ENCODE assay signal across 8 mouse cellular contexts in genomic region chr9:59723096-59723657, GRCm38 (mm10). TPM values are rescaled to one million over a fixed set of nuclear protein-coding genes. Genes with fewer than 3 reads are reported as not detected.
DNase-seq lines count a peak whose midpoint lies in the region; ATAC-seq and TF ChIP-seq lines count a peak whose summit lies in the region.

No protein-coding gene starts in this region.

- H3K4me3 ChIP-seq in ES-E14 (ENCODE audit: insufficient read depth in 1 of 2, low read depth in 1 of 2, low read length in 2 of 2, poor library complexity in 1 of 2, severe bottlenecking in 1 of 2), result peak overlapping the region; percentile 16 to 49; a peak in 1 of 4 replicates
- H3K4me3 ChIP-seq in forebrain, embryonic 14.5 days (ENCODE audit: low read depth, low read length), result no peak overlapping the region
- H3K4me3 ChIP-seq in liver, postnatal 0 days (ENCODE audit: low read depth, low read length), result no peak overlapping the region
- no peak overlapping the region for H3K4me3 ChIP-seq in thymus, adult 2 months (ENCODE audit: control insufficient read depth, insufficient read depth, low read length)

- H3K9ac ChIP-seq in ES-E14 (ENCODE audit: insufficient read depth, low read depth, low read length, poor library complexity, severe bottlenecking), result peak overlapping the region; percentile 33; the same call in 1 of the 2 replicates
- peak overlapping the region; percentile 51 for H3K9ac ChIP-seq in forebrain, embryonic 14.5 days (ENCODE audit: low read length)
- H3K9ac ChIP-seq in liver, postnatal 0 days (replicated peaks), result no peak overlapping the region

- DNase-seq in ES-E14 (ENCODE audit: low read depth, low spot score), result peak; percentile 87
- peak; percentile 94 for DNase-seq in forebrain, embryonic 14.5 days (ENCODE audit: low spot score)
- peak; percentile 65 to 80 for DNase-seq in heart, postnatal 14 days
- peak; percentile 71 for DNase-seq in large intestine, adult 2 months (ENCODE audit: low read depth, low spot score)
- DNase-seq in liver, postnatal 0 days, result peak; percentile 64
- peak; percentile 59 for DNase-seq in thymus, adult 2 months

- intact Hi-C loops in heart, postnatal 14 days (cut with DNase I), result loop anchor here (2.0 to 5.0 kb wide), 2 partner anchors 34 to 234 kb away; no protein-coding TSS in a partner anchor

- in situ Hi-C loops in ES-E14 (cut with MboI; ENCODE audit: low sequenced_read_pairs in 2 of 2, unreplicated experiment in 2 of 2), result loop anchor here in 1 of 2 experiments (10.0 kb wide), 1 partner anchor 262 kb away; no protein-coding TSS in a partner anchor

- no peaks in the 10 kb centered on the region for H3K9me3 ChIP-seq in ES-E14 (ENCODE audit: control insufficient read depth, insufficient read depth, low read depth, low read length)
- no peaks in the 10 kb centered on the region for H3K9me3 ChIP-seq in forebrain, embryonic 14.5 days (replicated peaks; ENCODE audit: control insufficient read depth, low read length)
- H3K9me3 ChIP-seq in liver, postnatal 0 days (ENCODE audit: low read length), result no peaks in the 10 kb centered on the region

- H3K27me3 ChIP-seq in forebrain, embryonic 14.5 days (replicated peaks; ENCODE audit: control insufficient read depth, insufficient read depth, low read length), result no peaks in the 10 kb centered on the region
- peaks cover 32% of the 10 kb centered on the region for H3K27me3 ChIP-seq in liver, postnatal 0 days (ENCODE audit: insufficient read depth, low read length)
- no peaks in the 10 kb centered on the region for H3K27me3 ChIP-seq in thymus, adult 2 months (ENCODE audit: control insufficient read depth, insufficient read depth, low read length)

- no peak overlapping the region for H3K27ac ChIP-seq in ES-E14 (ENCODE audit: insufficient read depth, low read depth, low read length, poor library complexity, severe bottlenecking)
- peak overlapping the region; percentile 67; the same call in 1 of the 2 replicates for H3K27ac ChIP-seq in forebrain, embryonic 14.5 days (ENCODE audit: low read depth, low read length)
- no peak overlapping the region for H3K27ac ChIP-seq in liver, postnatal 0 days (ENCODE audit: low read depth)
- no peak overlapping the region for H3K27ac ChIP-seq in thymus, adult 2 months (ENCODE audit: control insufficient read depth, insufficient read depth, low read length)

- no peak for TF ChIP-seq EP300 in liver, postnatal 0 days (IDR thresholded peaks at IDR 0.05; ENCODE audit: low read depth)

- peaks cover 0 to 6% of the 10 kb centered on the region in 2 experiments; a peak in 1 of 4 replicates for H3K4me1 ChIP-seq in ES-E14 (ENCODE audit: control insufficient read depth in 2 of 2, insufficient read depth in 2 of 2, low read length in 2 of 2, poor library complexity in 1 of 2)
- H3K4me1 ChIP-seq in forebrain, embryonic 14.5 days (ENCODE audit: control insufficient read depth, insufficient read depth, low read length), result peaks cover 11% of the 10 kb centered on the region
- no peaks in the 10 kb centered on the region for H3K4me1 ChIP-seq in liver, postnatal 0 days (ENCODE audit: insufficient read depth)
- no peaks in the 10 kb centered on the region for H3K4me1 ChIP-seq in thymus, adult 2 months (replicated peaks; ENCODE audit: control insufficient read depth, insufficient read depth, low read length)

- TF ChIP-seq POLR2A in thymus, adult 2 months (IDR thresholded peaks at IDR 0.05; ENCODE audit: control insufficient read depth, extremely low read depth, insufficient read depth, low read length, poor library complexity), result no peak

- whole genome bisulfite sequencing in forebrain, embryonic 14.5 days, result 22% methylated on average over 10 of the region's 10 CpGs
- 3% methylated on average over 10 of the region's 10 CpGs for WGBS in large intestine, adult 2 months
- WGBS in liver, postnatal 0 days (ENCODE audit: insufficient replicate concordance), result 23% methylated on average over 10 of the region's 10 CpGs
- 31% methylated on average over 10 of the region's 10 CpGs for WGBS in thymus, adult 2 months

- H3K4me2 ChIP-seq in forebrain, embryonic 14.5 days (ENCODE audit: low read length), result peak overlapping the region; percentile 27; the same call in 1 of the 2 replicates
- no peak overlapping the region for H3K4me2 ChIP-seq in liver, postnatal 0 days (ENCODE audit: low read depth, low read length)

- peak; percentile 92 for TF ChIP-seq CTCF in liver, postnatal 0 days (IDR thresholded peaks at IDR 0.05; ENCODE audit: low read depth)
- no peak for TF ChIP-seq CTCF in thymus, adult 2 months (IDR thresholded peaks at IDR 0.05; ENCODE audit: borderline replicate concordance, control insufficient read depth, extremely low read depth, insufficient read depth, low read length, poor library complexity)

- ATAC-seq in cerebellum, adult (ENCODE audit: insufficient number of reproducible peaks, low FRiP score, low TSS enrichment), result peak; percentile 64; the same call in 1 of the 2 replicates
- ATAC-seq in forebrain, embryonic 14.5 days, result peak; percentile 78
- ATAC-seq in liver, postnatal 0 days, result no peak
- ATAC-seq in neutrophil, adult 5-6 weeks (ENCODE audit: extremely low read depth, insufficient number of reproducible peaks, low FRiP score, poor library complexity, severe bottlenecking), result peak; percentile 63; the same call in 1 of the 2 replicates

- no peaks in the 10 kb centered on the region for H3K36me3 ChIP-seq in ES-E14 (ENCODE audit: control insufficient read depth, insufficient read depth, low read length, poor library complexity, severe bottlenecking)
- no peaks in the 10 kb centered on the region for H3K36me3 ChIP-seq in forebrain, embryonic 14.5 days (ENCODE audit: control insufficient read depth, insufficient read depth, low read length)
- no peaks in the 10 kb centered on the region for H3K36me3 ChIP-seq in liver, postnatal 0 days (replicated peaks; ENCODE audit: insufficient read depth, low read length)
- no peaks in the 10 kb centered on the region for H3K36me3 ChIP-seq in thymus, adult 2 months (ENCODE audit: control insufficient read depth, insufficient read depth, low read length)

TF ChIP-seq in ES-E14, 5 proteins besides CTCF, POLR2A, EP300 and RAD21:
- TF ChIP-seq CHD2 (IDR thresholded peaks at IDR 0.05; ENCODE audit: low read depth, low read length), result no peak
- TF ChIP-seq HCFC1 (IDR thresholded peaks at IDR 0.05; ENCODE audit: borderline replicate concordance, insufficient read depth, low read length), result no peak
- no peak for TF ChIP-seq ZNF384 (IDR thresholded peaks at IDR 0.05; ENCODE audit: low read depth, low read length)
- no peak for TF ChIP-seq MAFK (IDR thresholded peaks at IDR 0.05; ENCODE audit: insufficient read depth, low read depth, low read length)
- TF ChIP-seq ZC3H11A (IDR thresholded peaks at IDR 0.05; ENCODE audit: borderline replicate concordance, low read depth, low read length), result peak; percentile 76; the same call in 1 of the 2 replicates

RNA-seq across cellular contexts. Expression of gene Senp8, which starts 27.3 kb away (rescaled TPM):
- total RNA-seq in ES-E14 (2012; rRNA removed), result 5.0 and 6.1 TPM in 2 replicates
- polyA plus RNA-seq in forebrain, embryonic 14.5 days (2014; fragmentation: Nextera tagmentation; extraction: Ambion mirVana), result 12.3 and 12.7 TPM in 2 replicates
- total RNA-seq in heart, postnatal 14 days (2021), result 1 to 10 TPM; 6.3 to 7.8 TPM
- polyA plus RNA-seq in large intestine, adult 2 months (2012; rRNA removed), result 2.3 and 2.9 TPM in 2 replicates
- polyA plus RNA-seq in liver, postnatal 0 days (2015; fragmentation: Nextera tagmentation; extraction: Ambion mirVana), result 1.6 and 2.1 TPM in 2 replicates
- total RNA-seq in neutrophil, adult 5-6 weeks (2017), result 1.2 and 2.0 TPM in 2 replicates
- polyA plus RNA-seq in thymus, adult 2 months (2012; rRNA removed), result 2.4 and 3.2 TPM in 2 replicates

RNA-seq across cellular contexts. Expression of gene Myo9a, which starts 27.5 kb away (rescaled TPM):
- total RNA-seq in ES-E14 (2012; rRNA removed), result 13.0 and 17.0 TPM in 2 replicates
- polyA plus RNA-seq in forebrain, embryonic 14.5 days (2014; fragmentation: Nextera tagmentation; extraction: Ambion mirVana), result 18.8 and 21.9 TPM in 2 replicates
- total RNA-seq in heart, postnatal 14 days (2021), result 10 to 100 TPM; 13.7 to 19.8 TPM
- polyA plus RNA-seq in large intestine, adult 2 months (2012; rRNA removed), result 1.0 and 1.7 TPM in 2 replicates
- polyA plus RNA-seq in liver, postnatal 0 days (2015; fragmentation: Nextera tagmentation; extraction: Ambion mirVana), result 2.7 and 2.9 TPM in 2 replicates
- 31.0 and 31.2 TPM in 2 replicates for total RNA-seq in neutrophil, adult 5-6 weeks (2017)
- 2.4 and 4.1 TPM in 2 replicates for polyA plus RNA-seq in thymus, adult 2 months (2012; rRNA removed)

RNA-seq across cellular contexts. Expression of gene Gramd2, which starts 43.2 kb away (rescaled TPM):
- 3.0 and 3.5 TPM in 2 replicates for total RNA-seq in ES-E14 (2012; rRNA removed)
- polyA plus RNA-seq in forebrain, embryonic 14.5 days (2014; fragmentation: Nextera tagmentation; extraction: Ambion mirVana), result 2.8 and 3.5 TPM in 2 replicates
- under 1 TPM; 0.05 to 0.19 TPM for total RNA-seq in heart, postnatal 14 days (2021)
- polyA plus RNA-seq in large intestine, adult 2 months (2012; rRNA removed), result 3.7 and 11.0 TPM in 2 replicates
- 0.21 and 0.22 TPM in 2 replicates for polyA plus RNA-seq in liver, postnatal 0 days (2015; fragmentation: Nextera tagmentation; extraction: Ambion mirVana)
- total RNA-seq in neutrophil, adult 5-6 weeks (2017), result 0.25 and 0.35 TPM in 2 replicates
- 0.69 and 1.00 TPM in 2 replicates for polyA plus RNA-seq in thymus, adult 2 months (2012; rRNA removed)

Comparison
In these comparisons a context has a peak if more than half of its experiments do, and no peak if none do; other contexts are left out.
1. H3K4me3 ChIP-seq: peak in ES-E14 (2 of 2); none in forebrain, embryonic 14.5 days (single experiment), liver, postnatal 0 days (single experiment) and thymus, adult 2 months (single experiment).
2. Peak in every context shown above with its lines, with median percentiles within 50 percentile points of each other: DNase-seq.